Mouse (Mus musculus) right cerebral cortex, postnatal 25 days (tissue): ENCODE data around the gene Rmi1.
A peak's percentile ranks its signal among the peaks of the same experiment; 100 is the strongest.
"Not testable (repeated sequence)": the region's sequence is repeated elsewhere in the genome, so short reads cannot be mapped to it uniquely, and the experiment has no call there.

Experiments
- DNase-seq: peaks from one replicate; pipeline ENCODE4 v3.0.0; 2022

Rmi1 gene

GRCm38 (mm10) chr13:58402003-58402743, at the start of gene Rmi1:
Rmi1 (plus strand) TSS chr13:58402248.
- peak; percentile 99 for DNase-seq

GRCm38 (mm10) chr13:58352996-58353395, 49.1 kb upstream of the Rmi1 start:
- DNase-seq = no peak

GRCm38 (mm10) chr13:58358629-58359303, 43.3 kb upstream of the Rmi1 start, which contains the start of gene Kif27:
Kif27 (minus strand) TSS chr13:58359122.
- peak; percentile 55 for DNase-seq

GRCm38 (mm10) chr13:58359304-58359653, 42.8 kb upstream of the Rmi1 start:
- DNase-seq = no peak

GRCm38 (mm10) chr13:58364353-58365175, 37.5 kb upstream of the Rmi1 start:
- DNase-seq = no peak

- not testable (repeated sequence) for DNase-seq
Measured at GRCm38 (mm10) chr13:58365179-58365578, 36.9 kb upstream of the Rmi1 start.

GRCm38 (mm10) chr13:58366373-58366772, 35.7 kb upstream of the Rmi1 start:
- no peak for DNase-seq

- no peak for DNase-seq
Measured at GRCm38 (mm10) chr13:58367641-58368040, 34.4 kb upstream of the Rmi1 start.

GRCm38 (mm10) chr13:58368835-58369234, 33.2 kb upstream of the Rmi1 start:
- no peak for DNase-seq

- DNase-seq = no peak
Measured at GRCm38 (mm10) chr13:58372278-58373152, 29.5 kb upstream of the Rmi1 start.

- DNase-seq = no peak
Measured at GRCm38 (mm10) chr13:58373153-58373470, 28.9 kb upstream of the Rmi1 start.

- DNase-seq = no peak
Measured at GRCm38 (mm10) chr13:58384371-58384770, 17.7 kb upstream of the Rmi1 start.

GRCm38 (mm10) chr13:58384779-58385546, 17.1 kb upstream of the Rmi1 start, which contains the start of gene 2210016F16Rik:
2210016F16Rik (minus strand) TSS chr13:58385225.
- DNase-seq = peak; percentile 54

- no peak for DNase-seq
Measured at GRCm38 (mm10) chr13:58385547-58385920, 16.5 kb upstream of the Rmi1 start.

- DNase-seq = peak; percentile 61
Measured at GRCm38 (mm10) chr13:58387948-58388347, 14.1 kb upstream of the Rmi1 start.

- DNase-seq = no peak
Measured at GRCm38 (mm10) chr13:58388379-58388778, 13.7 kb upstream of the Rmi1 start.

GRCm38 (mm10) chr13:58389324-58389951, 12.6 kb upstream of the Rmi1 start:
- no peak for DNase-seq

- not testable (repeated sequence) for DNase-seq
Measured at GRCm38 (mm10) chr13:58394392-58394791, 7.7 kb upstream of the Rmi1 start.

- DNase-seq = no peak
Measured at GRCm38 (mm10) chr13:58397651-58398050, 4.4 kb upstream of the Rmi1 start.

- DNase-seq = no peak
Measured at GRCm38 (mm10) chr13:58400576-58400975, 1.5 kb upstream of the Rmi1 start.
